Mouse (Mus musculus): ENCODE data around the gene Tcirg1. TPM values are rescaled to one million over a fixed set of nuclear protein-coding genes. Genes with fewer than 3 reads are reported as not detected.

Gene Tcirg1
- polyA plus RNA-seq, 2 experiments: 36.8 to 145 TPM

GRCm38 (mm10) chr19:3931716-3932115 is 24.8 kb upstream of the Tcirg1 start:
- H3K9ac ChIP-seq (ENCODE audit: low read depth, low read length, severe bottlenecking): no peak overlapping the region
- no peak overlapping the region for H3K27ac ChIP-seq (replicated peaks; ENCODE audit: low read depth, low read length)
- WGBS: 88% methylated on average over 9 of the region's 9 CpGs
- peaks cover 25% of the 10 kb centered on the region for H3K4me1 ChIP-seq (ENCODE audit: control insufficient read depth, insufficient read depth, low read length)
- no peaks in the 10 kb centered on the region for H3K9me3 ChIP-seq (ENCODE audit: control insufficient read depth, low read length)
- TF ChIP-seq POLR2A (IDR thresholded peaks at IDR 0.05; ENCODE audit: borderline replicate concordance, extremely low read depth, insufficient read depth, insufficient read length): no peak
- H3K36me3 ChIP-seq (ENCODE audit: control insufficient read depth, insufficient read depth, low read length): no peaks in the 10 kb centered on the region
- no peak overlapping the region for H3K4me2 ChIP-seq (replicated peaks; ENCODE audit: low read depth, low read length, severe bottlenecking)
- no peaks in the 10 kb centered on the region for H3K27me3 ChIP-seq (ENCODE audit: control insufficient read depth, insufficient read depth, low read length)
- DNase-seq (ENCODE audit: low spot score) (no peak), ATAC-seq (ENCODE audit: low FRiP score, low read depth) (no peak)
- H3K4me3 ChIP-seq (replicated peaks; ENCODE audit: low read length): no peak overlapping the region

GRCm38 (mm10) chr19:3930262-3931057 is 23.5 kb upstream of the Tcirg1 start:
- 67% methylated on average over 21 of the region's 21 CpGs for WGBS
- no peaks in the 10 kb centered on the region for H3K36me3 ChIP-seq (ENCODE audit: control insufficient read depth, insufficient read depth, low read length)
- no peak for DNase-seq (ENCODE audit: low spot score)
- H3K4me3 ChIP-seq (replicated peaks; ENCODE audit: low read length): no peak overlapping the region
- H3K4me1 ChIP-seq (ENCODE audit: control insufficient read depth, insufficient read depth, low read length): peaks cover 17% of the 10 kb centered on the region
- no peak overlapping the region for H3K9ac ChIP-seq (ENCODE audit: low read depth, low read length, severe bottlenecking)
- no peaks in the 10 kb centered on the region for H3K27me3 ChIP-seq (ENCODE audit: control insufficient read depth, insufficient read depth, low read length)
- no peak overlapping the region for H3K4me2 ChIP-seq (replicated peaks; ENCODE audit: low read depth, low read length, severe bottlenecking)
- no peak for TF ChIP-seq POLR2A (IDR thresholded peaks at IDR 0.05; ENCODE audit: borderline replicate concordance, extremely low read depth, insufficient read depth, insufficient read length)
- no peak for ATAC-seq (ENCODE audit: low FRiP score, low read depth)
- peak overlapping the region; percentile 77; the same call in 1 of the 2 replicates for H3K27ac ChIP-seq (replicated peaks; ENCODE audit: low read depth, low read length)
- no peaks in the 10 kb centered on the region for H3K9me3 ChIP-seq (ENCODE audit: control insufficient read depth, low read length)

GRCm38 (mm10) chr19:3929211-3929941 is 22.4 kb upstream of the Tcirg1 start, which contains the start of gene Aldh3b1:
TSS of gene Aldh3b1 (minus strand) at chr19:3929808.
- H3K9ac ChIP-seq (ENCODE audit: low read depth, low read length, severe bottlenecking): peak within 1 kb of the TSS; percentile 34
- H3K4me2 ChIP-seq (replicated peaks; ENCODE audit: low read depth, low read length, severe bottlenecking): peak within 1 kb of the TSS; percentile 11; the same call in 1 of the 2 replicates
- DNase-seq (ENCODE audit: low spot score): peak; percentile 70
- H3K4me3 ChIP-seq (replicated peaks; ENCODE audit: low read length): no peak within 1 kb of the TSS
- peak; percentile 49 for ATAC-seq (ENCODE audit: low FRiP score, low read depth)
- 46% methylated on average over 12 of the region's 12 CpGs for WGBS
- H3K9me3 ChIP-seq (ENCODE audit: control insufficient read depth, low read length): no peaks in the 10 kb centered on the region
- H3K27me3 ChIP-seq (ENCODE audit: control insufficient read depth, insufficient read depth, low read length): no peaks in the 10 kb centered on the region
- H3K4me1 ChIP-seq (ENCODE audit: control insufficient read depth, insufficient read depth, low read length): peaks cover 14% of the 10 kb centered on the region
- H3K27ac ChIP-seq (replicated peaks; ENCODE audit: low read depth, low read length): peak within 1 kb of the TSS; percentile 77
- TF ChIP-seq POLR2A (IDR thresholded peaks at IDR 0.05; ENCODE audit: borderline replicate concordance, extremely low read depth, insufficient read depth, insufficient read length): no peak
- no peaks in the 10 kb centered on the region for H3K36me3 ChIP-seq (ENCODE audit: control insufficient read depth, insufficient read depth, low read length)

GRCm38 (mm10) chr19:3928779-3929178 is 21.8 kb upstream of the Tcirg1 start:
- ATAC-seq (ENCODE audit: low FRiP score, low read depth) (no peak), DNase-seq (ENCODE audit: low spot score) (no peak)
- no peaks in the 10 kb centered on the region for H3K36me3 ChIP-seq (ENCODE audit: control insufficient read depth, insufficient read depth, low read length)
- no peaks in the 10 kb centered on the region for H3K27me3 ChIP-seq (ENCODE audit: control insufficient read depth, insufficient read depth, low read length)
- peak overlapping the region; percentile 77 for H3K27ac ChIP-seq (replicated peaks; ENCODE audit: low read depth, low read length)
- no peak overlapping the region for H3K4me3 ChIP-seq (replicated peaks; ENCODE audit: low read length)
- WGBS: 65% methylated on average over 4 of the region's 4 CpGs
- no peak for TF ChIP-seq POLR2A (IDR thresholded peaks at IDR 0.05; ENCODE audit: borderline replicate concordance, extremely low read depth, insufficient read depth, insufficient read length)
- H3K9me3 ChIP-seq (ENCODE audit: control insufficient read depth, low read length): no peaks in the 10 kb centered on the region
- H3K9ac ChIP-seq (ENCODE audit: low read depth, low read length, severe bottlenecking): 0 out of 2 replicates have a peak overlapping the region, but pooled peaks have one; percentile 34
- peaks cover 14% of the 10 kb centered on the region for H3K4me1 ChIP-seq (ENCODE audit: control insufficient read depth, insufficient read depth, low read length)
- H3K4me2 ChIP-seq (replicated peaks; ENCODE audit: low read depth, low read length, severe bottlenecking): no peak overlapping the region

DNA sequence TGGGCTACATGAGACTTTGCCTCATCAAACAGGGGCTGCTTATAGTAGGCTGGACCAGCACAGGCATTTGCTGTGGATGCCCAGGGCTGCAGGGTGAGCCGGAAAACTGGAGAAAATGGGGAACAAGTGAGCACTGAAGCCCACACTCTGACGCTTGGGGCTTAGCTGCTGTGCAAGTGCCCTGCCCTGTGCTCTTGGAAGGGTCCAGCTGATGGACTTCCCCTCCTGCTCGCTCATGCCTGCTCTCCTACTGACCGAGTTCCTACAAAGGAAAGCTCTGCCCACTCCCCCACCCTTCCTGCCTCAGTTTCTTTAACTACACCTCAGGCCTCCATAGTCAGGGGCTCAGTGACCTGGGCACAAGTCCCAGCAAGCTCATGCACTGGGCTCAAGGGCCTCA is 21.1 kb upstream of the Tcirg1 start:
- Histone ChIP-seq H3K4me3 (replicated peaks; ENCODE audit: low read length) (no peak overlapping the region), H3K9ac (ENCODE audit: low read depth, low read length, severe bottlenecking) (no peak overlapping the region), H3K27me3 (ENCODE audit: control insufficient read depth, insufficient read depth, low read length) (no peaks in the 10 kb centered on the region), H3K36me3 (ENCODE audit: control insufficient read depth, insufficient read depth, low read length) (no peaks in the 10 kb centered on the region), H3K27ac (replicated peaks; ENCODE audit: low read depth, low read length) (no peak overlapping the region), H3K9me3 (ENCODE audit: control insufficient read depth, low read length) (no peaks in the 10 kb centered on the region), H3K4me1 (ENCODE audit: control insufficient read depth, insufficient read depth, low read length) (peaks cover 14% of the 10 kb centered on the region), H3K4me2 (replicated peaks; ENCODE audit: low read depth, low read length, severe bottlenecking) (no peak overlapping the region)
- no peak for DNase-seq (ENCODE audit: low spot score)
- no peak for TF ChIP-seq POLR2A (IDR thresholded peaks at IDR 0.05; ENCODE audit: borderline replicate concordance, extremely low read depth, insufficient read depth, insufficient read length)
- WGBS: 92% methylated on average over 4 of the region's 4 CpGs
- ATAC-seq (ENCODE audit: low FRiP score, low read depth): no peak
